Mouse (Mus musculus) liver, embryonic 12.5 days (tissue): ENCODE results near the gene Mrpl50. TPM values are rescaled to one million over a fixed set of nuclear protein-coding genes. Genes with fewer than 3 reads are reported as not detected.

Experiments
- polyA plus RNA-seq: library from polyadenylated mRNA; unstranded; fragments of >200 nt; fragmentation: Nextera tagmentation; extraction: Ambion mirVana; gene quantifications from 2 replicates; pipeline ENCODE4 v1.2.1, GENCODE M21; 2016

Gene Mrpl50
- polyA plus RNA-seq, 1 experiment from 2014 or later = 65.8 TPM

Other genes with a start within 250 kb of the Mrpl50 start
- 0.20 and 0.24 TPM in 2 replicates for gene Acnat2, start 112.9 kb downstream of the Mrpl50 start, polyA plus RNA-seq
- gene Acnat1, start 47.2 kb downstream of the Mrpl50 start, polyA plus RNA-seq = 0.18 and 0.37 TPM in 2 replicates
- 0.21 and 0.37 TPM in 2 replicates for gene Baat, start 14.5 kb downstream of the Mrpl50 start, polyA plus RNA-seq
- gene Zfp189, start 83 bp upstream of the Mrpl50 start, polyA plus RNA-seq = 4.3 and 4.6 TPM in 2 replicates
- gene Aldob, start 28.5 kb upstream of the Mrpl50 start, polyA plus RNA-seq = 54.0 and 57.6 TPM in 2 replicates
- 13.3 and 14.6 TPM in 2 replicates for gene Tmem246, start 76.8 kb upstream of the Mrpl50 start, polyA plus RNA-seq
- 24.0 and 25.1 TPM in 2 replicates for gene Rnf20, start 110.9 kb upstream of the Mrpl50 start, polyA plus RNA-seq
- gene Ppp3r2, start 160.9 kb upstream of the Mrpl50 start, polyA plus RNA-seq = not detected in 2 replicates